Mouse (Mus musculus): ENCODE measurements at regions not wholly inside any gene's neighbourhood (a gene's known extent, or its start where the extent isn't known, plus 50 kb on each side); places are given as distances from the start of the nearest gene placed in this dataset.

DNA sequence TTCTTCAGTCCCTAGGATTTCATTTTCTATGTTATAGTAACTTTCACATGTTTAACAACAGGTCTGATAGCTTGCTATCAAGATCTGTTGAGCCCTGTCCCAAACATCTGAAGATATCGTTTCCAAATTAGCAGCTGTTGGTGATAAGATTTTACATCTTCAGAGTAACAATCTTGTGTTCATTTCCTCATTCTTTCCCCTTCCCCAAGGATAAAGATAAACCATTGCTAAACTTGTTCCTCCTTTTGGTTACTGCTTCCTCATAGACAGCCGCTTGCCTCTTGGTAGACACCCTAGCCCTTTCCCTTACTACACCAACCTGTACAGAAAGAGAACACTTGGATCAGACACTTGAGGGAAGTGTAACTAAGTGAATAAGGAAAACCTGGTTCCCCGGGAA lies 58.6 kb downstream of the Kcnrg start:
- ATAC-seq: no peak

DNA sequence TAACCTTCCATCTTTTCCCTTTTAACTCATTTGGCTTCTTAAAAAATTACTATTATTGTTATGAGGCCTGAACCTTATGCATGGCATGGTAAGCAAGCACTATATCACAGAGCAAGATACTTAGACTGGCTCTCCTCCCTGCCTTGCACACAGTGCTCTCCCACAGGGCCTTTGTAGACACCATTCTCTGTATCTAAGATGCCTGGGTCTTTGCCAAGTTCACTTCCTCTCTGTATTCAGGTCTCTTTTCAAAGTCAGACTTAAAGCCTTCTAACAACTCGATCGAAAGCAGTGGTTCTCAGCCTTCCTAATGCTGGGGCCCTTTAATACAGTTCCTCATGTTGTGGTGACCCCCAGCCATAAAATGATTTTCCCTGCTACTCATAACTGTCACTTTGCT lies 65.9 kb downstream of the Kcnrg start:
- ATAC-seq: no peak

DNA sequence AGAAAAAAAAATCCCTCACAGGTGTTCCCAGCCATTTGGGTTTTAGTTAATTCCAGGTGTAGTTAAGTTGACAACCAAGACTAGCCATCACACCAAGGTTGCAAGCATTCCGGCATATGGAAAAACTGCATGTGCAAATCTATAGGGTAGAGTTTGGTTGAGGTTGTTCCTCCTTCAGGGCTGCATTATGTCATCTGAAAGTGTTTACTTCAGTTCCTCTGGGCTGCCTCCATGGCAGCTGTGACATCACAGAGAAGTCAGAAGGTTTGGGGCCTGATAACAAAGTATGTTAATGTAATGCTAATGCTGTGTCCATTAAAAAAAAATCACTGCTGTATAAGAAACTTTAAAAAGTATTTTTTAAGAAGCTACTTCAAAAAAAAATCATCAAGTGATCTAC lies 70.8 kb downstream of the Kcnrg start:
- no peak for ATAC-seq

DNA sequence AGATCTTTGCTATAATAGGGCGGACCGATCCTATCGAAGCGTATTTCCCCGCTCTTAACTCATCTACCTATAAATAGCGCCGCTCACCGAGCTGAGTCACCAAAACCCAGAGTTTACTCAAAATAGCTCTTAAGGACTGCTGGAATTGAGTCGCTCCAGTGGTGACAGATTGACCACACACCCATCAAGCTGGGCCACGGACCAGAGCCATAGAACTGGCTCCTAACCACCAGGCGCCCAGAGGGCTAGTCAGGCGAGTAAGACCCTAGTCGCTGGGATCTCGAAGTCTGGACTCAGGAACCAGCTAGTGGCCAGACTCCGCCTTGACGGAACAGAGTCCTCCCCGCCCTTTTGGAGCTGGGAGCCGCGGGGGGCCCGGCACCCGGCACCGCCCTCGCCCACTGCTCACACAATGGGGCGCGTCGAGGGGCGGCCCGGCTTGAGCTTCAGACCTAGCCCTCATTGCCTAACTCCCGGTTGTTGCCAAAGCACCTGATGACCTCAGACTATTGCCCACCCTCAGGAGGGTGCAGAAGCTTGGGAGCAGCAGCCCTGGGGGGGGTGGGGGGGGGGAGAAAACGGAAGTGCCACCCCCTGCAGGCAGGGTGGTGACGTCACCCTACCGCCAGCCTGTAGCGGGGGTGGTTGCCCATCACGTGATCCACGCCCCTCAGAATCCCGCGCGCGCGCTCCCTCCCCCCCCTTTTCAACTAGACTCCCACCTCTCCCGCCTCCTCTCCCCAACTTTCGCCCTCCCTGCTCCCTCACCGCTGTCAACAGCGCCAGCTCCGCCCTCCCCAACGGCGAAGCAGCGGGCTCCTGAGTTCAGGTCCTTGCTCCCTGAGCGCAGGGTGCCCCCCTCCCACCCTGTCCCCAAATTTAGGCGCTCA lies 73.8 kb downstream of the Kcnrg start:
- ATAC-seq: peak; percentile 28

DNA sequence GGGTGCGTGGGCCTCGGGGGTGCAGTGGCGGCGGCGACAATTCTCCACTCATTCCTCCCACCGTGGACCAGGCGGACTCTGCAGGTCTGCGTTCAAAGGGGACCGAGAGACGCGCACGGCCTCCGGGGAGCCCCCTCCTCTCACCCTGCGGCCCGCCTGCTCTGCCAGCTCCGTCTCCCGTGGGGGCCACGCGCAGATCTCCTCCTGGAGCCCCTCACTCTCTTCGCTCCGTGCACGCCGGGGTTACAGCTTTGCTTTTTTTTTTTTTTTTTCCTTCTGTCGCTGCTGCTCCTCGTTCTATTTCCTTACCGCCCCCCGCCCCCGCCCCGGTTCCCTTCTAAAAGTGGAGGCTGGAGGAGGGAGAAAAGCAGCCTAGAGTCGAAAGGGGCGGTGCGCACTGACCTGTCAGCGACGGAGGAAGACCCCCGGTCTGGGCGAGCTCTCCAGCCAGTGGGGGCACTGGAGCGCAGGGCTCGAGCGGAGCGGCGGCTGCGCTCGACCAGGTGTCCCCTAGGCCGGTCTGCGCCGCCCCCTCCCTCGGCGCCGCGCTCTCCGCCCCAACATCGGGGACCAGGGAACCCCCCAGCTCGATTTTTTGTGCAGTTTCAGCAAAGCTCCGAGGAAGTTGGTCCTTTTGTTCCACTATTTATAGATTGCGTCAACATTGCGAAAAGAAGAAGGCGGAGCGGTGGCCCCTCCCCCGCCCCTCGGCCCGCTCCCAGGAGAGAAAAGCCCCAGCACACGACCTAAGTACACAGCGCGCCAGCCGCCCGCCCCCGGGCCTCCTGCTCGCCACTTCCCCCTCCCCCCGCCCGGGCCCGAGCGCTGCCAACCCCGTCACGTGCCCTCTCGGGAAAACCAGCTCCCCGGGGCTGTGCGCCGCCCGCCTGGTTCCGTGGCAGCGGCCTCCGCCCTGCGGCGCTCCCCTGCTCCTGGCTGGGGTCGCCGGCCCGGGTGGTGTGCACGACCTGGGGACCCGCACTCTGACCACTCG lies 74.7 kb downstream of the Kcnrg start:
- ATAC-seq: peak; percentile 44

DNA sequence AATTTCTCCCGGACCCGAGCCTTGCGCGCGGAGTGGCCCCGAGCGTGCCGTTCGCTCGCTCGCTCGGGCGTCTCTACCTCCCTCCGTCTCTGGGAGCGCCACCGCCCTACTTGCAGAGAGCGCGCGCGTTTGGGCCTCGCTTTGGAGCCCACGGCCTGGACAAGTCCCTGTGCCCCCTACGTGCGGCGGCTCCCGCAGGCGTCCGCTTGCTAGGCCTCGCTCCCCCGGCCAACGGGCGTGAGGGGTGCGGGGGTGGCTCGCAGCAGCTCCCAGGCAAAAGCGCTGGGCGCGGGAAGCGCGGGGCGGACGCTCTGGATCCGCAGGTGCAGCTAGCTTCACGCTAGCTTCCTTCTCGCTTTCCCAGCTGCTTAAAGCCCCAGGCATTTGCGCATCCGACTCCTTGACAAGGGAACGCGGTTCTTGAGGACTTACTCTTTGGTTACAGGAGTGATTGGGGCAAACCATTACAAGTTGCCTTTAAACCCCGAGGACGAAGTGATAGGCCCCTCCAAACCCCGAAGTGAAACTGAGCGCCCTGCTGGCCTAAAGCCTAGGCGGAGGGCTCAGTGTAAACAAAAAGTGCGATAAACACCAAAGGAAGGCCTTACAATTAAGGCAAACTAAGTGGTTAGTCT lies 75.6 kb downstream of the Kcnrg start:
- peak; percentile 25 for ATAC-seq

DNA sequence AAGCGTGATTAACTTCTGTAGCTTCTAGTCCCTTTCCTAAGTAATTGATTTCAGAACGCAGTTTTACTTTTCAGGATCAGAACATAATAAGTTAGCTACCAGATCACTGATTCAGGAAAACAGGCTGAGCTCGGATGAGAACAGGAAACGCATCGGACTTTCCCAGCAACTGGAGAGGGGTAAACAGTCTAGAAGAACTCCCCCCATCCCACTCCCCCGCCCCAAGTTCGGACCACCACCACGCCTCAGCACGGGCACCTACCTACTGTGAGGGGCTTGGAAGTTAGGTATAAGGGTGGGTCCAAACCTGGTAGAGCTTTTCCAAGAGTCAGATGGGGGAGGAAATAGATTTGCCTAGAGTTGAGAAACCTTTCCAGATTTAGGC lies 76.1 kb downstream of the Kcnrg start:
- no peak for ATAC-seq

DNA sequence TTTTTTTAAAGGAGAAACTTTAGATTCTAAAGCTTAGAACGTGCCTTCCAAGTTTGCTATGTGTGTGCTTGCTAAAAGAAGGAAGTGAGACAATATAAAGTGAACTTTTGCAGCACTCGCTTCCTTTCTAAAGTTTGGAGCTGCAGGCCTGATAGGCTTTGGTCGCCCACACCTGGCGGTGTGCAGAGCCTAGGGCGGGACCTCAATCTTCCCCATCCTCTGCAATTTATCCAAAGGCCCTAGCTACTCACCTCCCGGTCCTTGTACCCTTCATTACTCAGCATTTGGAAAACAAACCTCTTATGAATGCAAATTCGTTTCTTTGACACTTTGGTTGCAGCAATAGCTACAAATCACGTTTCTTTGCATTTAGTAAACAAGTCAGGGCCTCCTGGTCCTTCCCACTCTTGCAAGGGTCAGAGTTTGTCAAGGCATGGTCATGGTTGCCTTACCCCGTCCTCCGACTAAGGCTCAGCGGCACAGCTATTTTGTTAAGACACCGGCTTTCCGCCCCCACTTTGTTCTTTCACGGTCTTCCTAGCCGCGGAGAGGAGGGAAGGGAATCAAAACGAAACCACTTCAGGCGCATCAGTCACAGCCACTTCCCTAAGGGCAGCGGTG lies 76.6 kb downstream of the Kcnrg start:
- ATAC-seq: no peak

DNA sequence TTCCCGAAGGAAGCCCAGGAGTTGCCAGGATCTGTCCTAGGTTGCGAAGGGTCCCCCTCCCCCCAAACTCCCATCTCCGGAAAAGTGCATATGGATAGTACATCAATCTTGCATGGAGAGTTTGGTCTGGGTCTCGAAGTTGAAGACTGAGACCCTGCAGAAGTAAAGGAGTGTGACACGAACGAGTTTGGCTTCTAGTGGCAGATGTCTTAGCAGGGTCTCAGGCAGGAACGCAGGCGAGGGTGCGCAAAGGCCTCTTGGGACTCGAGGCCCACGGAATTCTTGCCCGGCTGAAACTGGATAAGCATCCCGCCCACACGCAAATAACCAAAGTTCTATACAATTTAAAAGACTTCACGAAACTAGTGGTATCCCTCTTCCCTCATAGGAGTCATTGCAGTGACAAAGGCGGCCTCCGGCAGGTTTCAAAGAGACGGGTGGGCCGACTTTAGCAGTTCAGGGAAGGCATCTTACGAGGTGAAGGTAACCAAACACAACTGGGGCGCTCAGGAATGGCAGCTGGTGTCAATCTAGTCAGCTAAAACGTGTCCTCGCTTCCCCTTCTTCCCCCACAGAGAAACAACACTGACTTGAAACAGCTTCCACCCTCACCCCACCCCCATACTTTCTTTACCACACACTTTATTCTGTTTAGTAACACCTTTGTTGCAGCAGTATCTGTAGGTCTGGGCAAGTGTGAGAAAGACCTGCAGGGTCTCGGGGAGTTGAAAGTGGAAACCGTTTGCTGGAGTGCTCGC lies 77.4 kb downstream of the Kcnrg start:
- ATAC-seq: no peak

DNA sequence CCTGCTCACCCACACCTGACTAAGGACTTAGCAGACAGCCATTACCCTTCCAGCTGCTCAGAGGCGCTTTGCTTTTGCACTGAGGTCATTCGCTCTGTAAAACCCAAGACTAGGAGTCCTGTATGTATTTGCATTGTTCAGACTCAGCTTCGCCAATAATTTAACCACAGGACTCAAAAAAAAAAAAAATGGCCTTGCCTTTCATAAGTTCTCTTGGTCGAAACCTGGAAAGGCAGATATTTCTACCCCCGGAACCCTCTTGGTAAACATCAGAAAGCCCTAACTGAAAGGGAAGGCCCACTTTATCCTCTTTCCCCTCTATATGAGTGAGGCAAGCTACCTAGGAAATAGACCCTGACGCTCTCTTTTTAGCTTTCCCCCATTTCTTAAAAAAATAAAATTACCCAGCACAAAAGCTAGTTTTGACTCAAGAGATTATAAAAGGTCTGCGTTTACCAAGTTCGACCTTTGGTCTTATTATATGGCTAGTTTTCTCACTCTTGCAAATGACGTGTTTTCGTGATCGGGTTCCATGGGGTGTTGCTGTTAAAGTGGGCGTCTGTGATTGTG lies 78.1 kb downstream of the Kcnrg start:
- no peak for ATAC-seq

DNA sequence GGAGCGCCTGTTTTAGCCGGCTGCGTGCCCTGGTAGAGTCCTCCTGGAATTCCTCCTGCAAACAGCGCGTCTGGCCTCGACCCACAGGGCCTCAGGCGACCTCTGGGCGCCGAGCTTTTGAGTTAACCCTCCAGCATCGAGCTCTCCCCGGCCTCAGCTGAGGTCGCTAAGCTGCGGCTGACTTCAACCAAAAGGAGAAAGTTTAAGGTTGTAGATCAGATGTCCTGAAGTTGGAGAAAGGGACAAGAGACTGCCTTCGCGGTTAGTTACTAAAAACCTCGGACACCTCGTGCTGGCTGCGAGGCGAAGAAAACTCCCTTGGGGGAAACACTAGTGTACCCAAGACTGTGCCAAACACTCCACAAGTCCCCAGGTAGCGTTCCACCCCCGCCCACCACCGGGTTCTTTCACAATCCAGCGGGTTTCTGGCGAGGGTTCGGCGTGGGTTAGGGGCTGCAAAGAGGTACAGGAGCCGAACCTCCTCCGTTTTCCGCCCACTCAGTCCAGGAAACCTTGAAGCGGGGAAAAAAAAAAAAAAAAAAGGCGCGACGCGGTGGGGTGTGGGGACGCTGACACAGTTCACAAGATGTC lies 78.9 kb downstream of the Kcnrg start:
- no peak for ATAC-seq

DNA sequence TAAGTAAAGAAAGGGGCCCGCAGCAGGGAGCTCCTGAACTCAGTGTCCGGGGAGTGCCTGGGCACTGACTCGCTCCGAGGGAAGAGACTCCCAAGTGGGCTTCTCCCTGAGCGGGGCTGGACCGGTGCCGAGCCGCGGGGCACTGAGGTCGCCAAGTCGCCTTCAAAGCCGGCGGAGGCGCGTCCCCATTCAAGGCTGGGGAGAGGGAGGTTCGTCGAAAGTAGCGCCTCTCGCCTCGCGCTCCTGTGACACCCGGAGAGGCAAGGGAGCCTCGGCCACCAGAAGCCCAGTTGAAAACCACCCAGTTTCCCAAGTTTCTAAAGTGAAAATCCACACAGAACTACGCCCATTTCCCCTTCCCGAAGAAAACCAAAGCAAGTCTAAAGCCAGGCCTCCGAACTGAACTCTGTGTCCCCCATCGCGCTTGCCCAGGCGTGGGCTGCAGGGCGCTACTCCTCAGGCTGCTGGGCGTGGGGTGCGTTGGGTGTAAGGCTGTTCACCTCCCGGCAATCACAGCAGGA lies 79.6 kb downstream of the Kcnrg start:
- no peak for ATAC-seq

DNA sequence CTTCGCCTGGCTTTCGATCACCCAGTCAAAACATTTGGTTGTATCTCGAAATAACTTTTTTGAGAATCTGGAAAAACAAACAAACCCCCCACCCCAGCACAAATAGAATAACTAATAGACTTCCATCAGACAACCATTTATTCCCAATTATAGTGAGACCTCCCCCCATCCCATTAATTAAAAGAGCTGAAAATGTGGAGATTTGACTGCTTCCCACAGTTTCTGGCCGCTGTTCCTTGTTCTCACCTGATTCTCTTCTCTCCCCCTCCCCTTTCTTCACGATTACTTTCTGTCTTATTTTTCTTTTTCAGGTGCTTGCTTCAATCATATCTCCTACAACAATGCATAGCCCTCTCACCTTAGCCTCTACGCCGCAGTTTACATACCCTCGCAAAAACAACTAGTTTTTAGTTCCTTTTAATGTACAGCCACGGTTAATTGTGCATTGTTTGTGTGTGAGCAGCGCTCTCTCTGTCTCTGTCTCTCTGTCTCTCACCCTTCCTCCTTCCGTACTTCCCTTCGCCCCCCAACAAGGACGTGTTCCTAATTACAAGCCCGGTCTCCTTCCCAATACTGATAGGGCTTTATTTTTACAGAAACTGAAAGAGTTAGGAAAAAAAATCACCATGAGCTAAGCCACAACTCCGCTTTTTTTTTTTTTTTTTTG lies 80.2 kb downstream of the Kcnrg start:
- ATAC-seq: no peak

DNA sequence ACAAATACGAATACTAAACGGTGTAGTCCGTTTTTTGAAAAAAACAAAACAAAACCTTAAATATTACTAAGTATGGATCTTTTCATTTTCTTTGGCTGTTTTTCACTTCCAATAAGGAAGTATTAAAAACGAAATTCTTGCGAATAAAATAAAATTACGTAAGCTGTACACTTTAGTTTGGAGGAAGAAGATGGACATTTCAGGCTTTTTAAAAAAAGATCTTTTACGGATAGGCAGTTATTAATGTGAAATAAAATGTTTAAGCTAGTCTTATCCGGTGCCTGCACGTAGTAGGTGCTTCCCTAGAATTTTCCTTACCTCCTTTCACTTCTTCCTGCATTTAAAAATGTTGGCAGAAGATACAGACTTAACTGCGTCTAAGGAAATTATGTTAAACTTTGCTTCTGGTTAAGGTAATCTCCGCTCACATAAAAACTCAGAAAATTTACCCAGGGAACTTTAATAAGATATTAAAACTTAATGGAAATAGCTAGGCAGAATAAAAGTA lies 80.8 kb downstream of the Kcnrg start:
- no peak for ATAC-seq

DNA sequence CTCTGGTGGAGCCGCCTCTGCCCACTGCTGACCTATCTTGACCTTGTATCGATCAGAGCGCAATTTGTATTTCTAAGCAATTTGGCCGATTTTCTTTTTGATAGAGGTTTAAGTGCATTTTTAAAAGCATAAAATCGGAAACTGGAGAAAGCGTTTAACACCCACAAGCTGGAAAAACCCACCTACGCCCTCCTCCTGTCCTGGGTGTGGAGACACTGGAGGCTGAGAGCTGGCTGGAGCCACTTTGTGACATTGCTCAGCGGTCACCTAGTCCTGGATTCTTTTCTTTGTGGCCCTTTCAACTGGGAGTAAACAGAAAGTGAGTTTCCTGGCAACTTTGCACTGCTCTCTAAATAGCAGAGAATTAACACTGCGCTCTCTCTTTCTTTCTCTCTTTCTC lies 81.4 kb downstream of the Kcnrg start:
- no peak for ATAC-seq

DNA sequence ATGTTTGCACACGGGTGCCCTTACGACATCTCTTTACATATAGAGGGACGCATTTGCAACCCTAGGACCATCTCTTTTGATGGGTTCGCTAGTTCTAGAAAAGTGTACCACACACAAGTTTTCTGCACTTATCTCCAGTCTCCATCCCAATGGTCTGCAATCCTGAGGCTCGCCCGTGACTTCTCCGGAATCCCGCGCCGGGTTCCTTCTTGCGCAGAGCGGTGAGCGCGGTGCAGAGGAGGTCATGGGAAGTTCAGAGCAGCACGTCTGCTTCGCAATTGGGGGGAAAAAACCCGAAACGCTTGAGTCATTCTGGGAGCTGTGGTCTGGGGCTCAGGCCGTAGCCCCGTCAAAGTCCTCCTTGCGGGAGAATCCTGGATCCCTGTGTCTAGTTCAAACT lies 82.0 kb downstream of the Kcnrg start:
- ATAC-seq: peak; percentile 38

DNA sequence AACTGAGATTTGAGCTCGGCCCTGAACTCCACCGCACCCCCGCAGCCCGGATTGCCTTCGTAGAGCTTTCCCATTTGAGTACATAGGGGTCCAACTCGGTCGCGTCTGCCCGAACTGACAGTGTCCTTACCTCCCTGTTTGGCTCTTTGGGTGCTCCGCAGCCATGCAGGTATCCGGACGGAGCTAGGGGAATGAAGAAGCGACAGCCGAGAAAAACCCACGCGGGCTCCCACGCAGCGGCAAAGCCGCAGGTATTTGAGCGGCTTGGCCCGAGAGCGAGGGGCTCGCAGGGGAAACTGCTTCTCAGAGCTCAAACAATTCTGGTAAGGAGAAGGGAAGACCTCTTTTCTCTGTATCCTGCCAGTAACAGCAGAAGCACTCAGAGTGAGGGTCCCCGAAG lies 82.5 kb downstream of the Kcnrg start:
- ATAC-seq: no peak

DNA sequence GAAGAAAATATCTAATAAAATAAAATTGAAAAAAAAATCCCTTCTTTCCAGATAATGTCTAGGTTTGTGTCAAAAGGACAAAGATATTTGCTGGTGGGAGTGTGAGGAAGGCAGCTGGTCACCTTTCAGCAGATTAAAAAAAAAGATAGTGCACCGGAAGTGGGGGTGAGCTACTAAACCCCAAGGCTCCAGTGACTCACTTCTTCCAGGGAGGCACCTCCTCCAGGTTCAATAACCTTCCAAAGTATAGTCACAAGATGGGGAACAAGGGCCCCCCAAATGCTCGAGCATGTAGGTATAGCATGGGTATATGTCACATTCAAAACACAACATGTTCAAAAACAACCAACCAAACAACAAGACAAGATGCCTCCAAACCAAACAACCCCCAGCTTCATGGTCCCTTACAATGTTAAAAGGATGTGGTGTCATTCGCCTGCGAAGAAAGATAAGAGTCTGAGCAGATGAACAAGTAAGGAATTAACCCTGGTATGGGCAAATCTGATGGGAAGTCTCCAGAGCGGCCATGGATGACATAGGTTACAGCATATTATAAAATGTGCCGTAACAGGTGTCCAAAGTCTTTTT lies 84.6 kb downstream of the Kcnrg start:
- peak; percentile 20 for ATAC-seq

DNA sequence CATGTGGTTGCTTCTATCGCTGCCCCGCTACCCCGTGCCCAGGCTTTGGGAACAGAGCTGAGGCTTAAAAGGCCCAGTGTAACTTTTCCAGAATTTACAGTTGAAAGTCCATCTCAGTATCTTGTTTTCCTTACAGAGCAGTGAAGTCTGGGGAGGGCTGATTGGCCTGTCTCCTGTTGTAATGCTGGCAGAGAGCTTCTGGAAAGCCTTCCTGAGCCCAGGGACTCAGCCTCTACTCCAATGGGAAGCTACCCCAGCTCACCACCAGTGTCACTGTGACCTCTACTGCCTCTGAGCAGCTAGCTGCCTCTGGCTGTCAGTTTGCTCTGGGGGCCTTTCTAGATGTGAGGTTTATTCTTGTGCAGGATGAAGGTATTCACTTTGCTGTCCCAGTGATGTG lies 87.5 kb downstream of the Kcnrg start:
- ATAC-seq: no peak
